Mouse (Mus musculus): ENCODE data around the gene Pabpn1. TPM values are rescaled to one million over a fixed set of nuclear protein-coding genes. Genes with fewer than 3 reads are reported as not detected.

Pabpn1 gene
- 466 and 493 TPM in 2 replicates for total RNA-seq (2017)

DNA sequence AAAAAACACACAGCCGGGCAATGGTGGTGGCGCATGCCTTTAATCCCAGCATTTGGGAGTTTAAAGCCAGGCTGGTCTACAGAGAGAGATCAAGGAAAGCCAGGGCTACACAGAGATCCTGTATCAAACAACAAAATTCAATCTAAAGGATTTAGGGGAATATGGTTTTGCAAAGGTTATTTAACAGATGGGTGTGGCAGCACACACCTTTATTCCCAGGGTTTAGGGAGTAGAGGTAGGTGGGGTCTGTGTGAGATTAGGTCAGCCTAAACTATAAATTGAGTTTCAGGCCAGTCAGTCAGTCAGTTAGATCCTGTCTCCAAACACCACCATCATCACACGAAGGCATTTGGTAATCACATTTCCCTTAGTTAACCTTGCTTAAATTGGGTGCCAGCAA, at the start of gene Pabpn1:
Gene Pabpn1, plus strand, starts transcription at position 301 of the 400 bp plus-strand sequence.
- no peak for ATAC-seq (replicated peaks; ENCODE audit: low read depth, poor library complexity, severe bottlenecking)

DNA sequence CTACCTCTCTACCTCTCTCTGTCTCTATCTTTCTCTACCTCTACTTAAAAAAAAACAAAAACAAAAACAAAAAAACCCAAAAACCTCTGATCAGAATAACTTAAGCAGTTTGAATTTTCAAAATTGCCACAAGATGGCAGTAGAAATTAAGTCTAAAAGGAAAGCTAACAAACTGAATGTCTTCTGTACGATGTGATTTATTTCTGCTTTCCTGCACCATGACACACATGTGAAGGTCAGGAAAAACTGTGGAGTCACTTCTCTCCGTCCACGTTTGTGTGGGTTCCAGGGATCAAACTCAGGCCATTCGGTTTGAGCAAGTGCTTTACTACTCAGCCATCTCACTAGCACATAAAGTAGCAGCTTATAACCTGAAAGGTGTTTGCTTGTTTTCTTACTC, 48.8 kb upstream of the Pabpn1 start:
- ATAC-seq (replicated peaks; ENCODE audit: low read depth, poor library complexity, severe bottlenecking): no peak

DNA sequence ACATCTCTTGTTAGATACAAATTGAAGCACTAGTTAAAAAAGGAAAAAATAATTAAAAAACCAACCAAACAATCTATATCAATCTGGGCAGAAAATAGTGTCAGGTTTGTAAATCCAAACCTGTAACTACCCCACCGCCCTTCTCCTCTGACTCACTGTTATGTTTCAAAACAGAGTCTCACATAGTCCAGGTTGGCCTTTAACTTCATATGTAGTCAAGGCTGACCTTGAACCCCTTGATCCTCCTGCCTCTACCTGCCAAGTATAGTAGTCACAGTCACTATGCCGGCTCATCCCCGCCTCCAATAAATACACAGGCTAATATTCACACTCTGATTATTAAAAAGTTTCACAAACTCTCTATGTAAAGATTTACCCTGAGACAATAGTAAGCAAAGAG, 36.6 kb upstream of the Pabpn1 start:
- ATAC-seq (replicated peaks; ENCODE audit: low read depth, poor library complexity, severe bottlenecking): no peak

DNA sequence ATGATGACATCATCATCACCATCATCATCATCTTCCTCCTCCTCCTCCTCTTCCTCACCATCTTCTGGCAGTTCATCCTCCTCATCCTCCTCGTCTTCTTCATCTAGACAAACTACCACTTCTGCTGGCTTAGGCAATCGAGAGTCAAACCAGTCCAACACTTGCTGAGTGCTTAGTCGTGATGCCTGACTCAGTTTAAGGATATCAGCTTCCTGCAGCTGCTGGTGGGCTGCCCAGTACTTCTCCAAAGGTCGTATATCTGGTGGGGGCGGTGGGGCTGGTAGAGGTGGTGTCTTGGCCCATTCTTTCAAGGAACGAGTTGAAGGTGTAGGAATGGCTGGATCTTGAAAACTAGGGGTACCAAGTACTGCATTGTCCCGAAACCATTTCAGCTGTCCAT, 35.6 kb upstream of the Pabpn1 start:
- no peak for ATAC-seq (replicated peaks; ENCODE audit: low read depth, poor library complexity, severe bottlenecking)

DNA sequence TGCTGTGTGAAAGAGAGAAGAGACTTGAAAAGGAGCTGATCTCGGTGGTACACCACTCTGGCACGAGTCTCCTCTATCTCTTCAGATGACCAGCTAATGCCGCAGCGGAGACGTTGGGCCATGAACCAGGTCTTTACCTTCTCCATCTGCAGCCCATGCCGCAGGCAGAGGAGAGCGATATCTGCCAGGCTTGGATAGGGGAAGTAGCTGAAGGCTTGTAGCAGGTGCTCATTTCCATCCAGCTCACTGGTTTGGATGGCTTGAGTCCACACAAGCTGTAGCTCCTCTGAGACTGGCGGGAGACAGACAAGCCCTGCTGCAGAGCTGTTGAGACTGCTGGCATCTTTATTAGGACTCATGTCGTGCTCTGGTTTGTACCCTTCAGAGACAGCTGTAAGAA, 34.4 kb upstream of the Pabpn1 start:
- ATAC-seq (replicated peaks; ENCODE audit: low read depth, poor library complexity, severe bottlenecking): no peak

DNA sequence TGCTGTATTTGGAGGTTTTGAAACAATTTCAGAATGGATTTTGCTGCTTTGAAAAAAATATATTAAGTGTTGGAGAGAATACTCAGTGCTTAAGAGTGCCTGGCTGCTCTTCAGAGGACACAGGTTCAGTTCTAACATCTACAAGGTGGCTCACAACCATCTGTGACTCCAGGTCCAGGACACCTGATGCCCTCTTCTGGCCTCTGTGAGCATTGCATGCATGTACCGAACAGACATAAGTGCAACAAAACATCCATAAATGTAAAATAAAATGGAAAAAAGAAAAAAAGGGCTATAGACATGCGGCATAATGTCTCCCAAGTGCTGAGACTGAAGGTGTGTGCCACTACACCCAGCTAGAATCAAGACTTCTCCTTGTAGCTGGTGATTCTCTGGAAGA, 31.8 kb upstream of the Pabpn1 start:
- no peak for ATAC-seq (replicated peaks; ENCODE audit: low read depth, poor library complexity, severe bottlenecking)

DNA sequence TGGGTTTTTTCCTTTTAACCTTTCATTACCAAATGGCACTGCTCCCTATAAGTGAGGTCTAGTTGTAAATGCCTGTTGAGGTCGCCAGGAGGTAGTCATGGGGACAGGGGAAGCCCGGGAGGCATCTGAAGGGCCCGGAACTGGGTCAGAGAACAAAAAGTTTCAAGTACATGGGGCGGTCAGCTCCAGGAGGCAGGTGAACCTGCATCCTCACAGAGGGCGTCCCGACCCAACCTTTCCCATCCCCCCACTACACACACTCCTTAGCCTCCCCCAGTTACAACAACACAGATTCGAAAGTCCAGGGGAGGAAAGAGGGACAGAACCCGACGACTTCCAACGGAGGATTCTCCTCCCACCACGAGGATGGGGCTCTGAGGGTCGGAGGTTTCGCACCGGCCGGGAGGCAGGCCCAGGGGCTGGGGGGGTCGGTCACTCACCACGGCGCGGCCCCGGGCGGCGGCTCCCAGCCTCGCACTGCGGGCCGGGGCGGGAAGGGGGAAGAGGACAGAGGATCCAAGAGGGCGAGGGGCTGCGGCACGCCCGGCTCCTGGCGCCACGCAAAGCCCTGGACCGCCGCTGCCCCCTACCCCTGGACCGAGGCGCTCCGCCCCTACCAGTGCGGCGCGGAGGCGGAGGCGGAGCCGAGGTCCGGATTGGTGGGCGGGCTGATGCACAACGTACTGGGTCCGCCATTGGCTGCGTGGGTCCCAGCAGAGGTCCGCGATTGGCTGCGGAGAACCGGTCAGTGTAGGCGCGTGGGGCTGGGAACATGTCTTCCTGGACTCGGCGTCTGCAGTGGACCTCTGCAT, 28.6 kb upstream of the Pabpn1 start:
- peak; percentile 96 for ATAC-seq (replicated peaks; ENCODE audit: low read depth, poor library complexity, severe bottlenecking)

DNA sequence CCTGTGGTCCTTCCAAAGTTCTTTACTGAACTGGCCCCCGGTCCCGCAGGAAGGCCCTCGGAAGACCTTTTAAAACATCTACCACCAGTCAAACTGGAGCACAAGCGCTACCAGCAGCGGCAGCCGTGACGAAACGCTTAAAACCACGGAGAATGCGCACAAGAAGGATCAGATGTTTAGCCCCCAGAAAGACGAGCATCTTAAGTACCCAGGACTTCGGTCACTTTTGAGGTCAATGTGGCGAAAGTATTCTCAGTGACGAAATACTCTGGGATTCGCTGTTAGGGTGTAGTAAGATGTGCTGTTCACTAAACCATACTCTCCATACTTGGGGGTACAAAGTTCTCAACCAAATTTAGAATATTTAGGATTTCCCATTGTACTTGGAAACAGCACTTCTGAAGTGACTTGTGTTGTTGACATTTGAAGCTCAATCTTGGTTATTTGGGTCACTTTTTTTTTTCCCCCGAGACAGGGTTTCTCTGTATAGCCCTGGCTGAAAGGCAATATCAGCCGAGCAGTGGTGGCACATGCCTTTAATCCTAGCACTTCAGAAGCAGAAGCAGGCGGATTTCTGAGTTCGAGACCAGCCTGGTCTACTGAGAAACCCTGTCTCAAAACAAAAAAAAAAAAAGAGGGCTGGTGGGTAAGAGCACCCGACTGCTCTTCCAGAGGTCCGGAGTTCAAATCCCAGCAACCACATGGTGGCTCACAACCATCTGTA, 27.8 kb upstream of the Pabpn1 start:
- peak; percentile 46 for ATAC-seq (replicated peaks; ENCODE audit: low read depth, poor library complexity, severe bottlenecking)

DNA sequence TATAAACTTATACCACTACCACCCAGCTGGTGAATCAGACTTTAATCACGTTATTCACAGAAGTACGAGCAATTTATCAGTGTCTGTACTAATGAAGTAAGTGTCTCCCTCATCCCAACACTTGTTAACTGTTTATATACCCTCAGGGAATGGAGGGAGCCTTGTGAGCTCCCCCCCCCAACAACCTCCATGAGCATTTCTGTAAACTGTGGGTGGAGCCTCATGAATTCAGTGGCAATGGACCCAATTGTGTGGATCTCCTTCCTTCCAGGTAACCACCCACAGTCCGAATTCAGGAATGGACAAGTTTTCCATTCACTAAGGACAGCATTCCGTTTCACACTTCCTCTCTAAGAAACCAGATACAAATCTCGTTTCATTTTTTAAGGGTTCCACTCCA, 26.7 kb upstream of the Pabpn1 start:
- ATAC-seq (replicated peaks; ENCODE audit: low read depth, poor library complexity, severe bottlenecking): no peak

DNA sequence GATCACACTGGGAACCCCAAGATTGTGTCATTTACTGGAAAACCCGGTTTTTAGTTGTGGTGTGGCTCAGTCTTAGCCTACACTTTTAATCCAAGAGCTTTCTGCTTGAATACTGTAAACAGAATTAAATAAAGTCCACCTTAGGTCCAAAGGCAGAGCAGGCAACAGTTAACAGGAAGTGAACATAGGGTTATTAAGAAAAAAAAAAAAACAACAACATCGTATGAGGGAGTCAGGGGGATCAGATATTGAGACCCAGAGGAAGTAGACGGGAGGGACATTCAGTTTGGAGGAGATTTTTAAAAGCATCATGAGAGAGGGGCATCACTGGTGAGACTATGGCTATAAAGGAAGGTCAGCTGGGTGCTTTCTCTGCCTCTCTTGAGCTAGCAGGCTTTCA, 26.0 kb upstream of the Pabpn1 start:
- ATAC-seq (replicated peaks; ENCODE audit: low read depth, poor library complexity, severe bottlenecking): no peak

DNA sequence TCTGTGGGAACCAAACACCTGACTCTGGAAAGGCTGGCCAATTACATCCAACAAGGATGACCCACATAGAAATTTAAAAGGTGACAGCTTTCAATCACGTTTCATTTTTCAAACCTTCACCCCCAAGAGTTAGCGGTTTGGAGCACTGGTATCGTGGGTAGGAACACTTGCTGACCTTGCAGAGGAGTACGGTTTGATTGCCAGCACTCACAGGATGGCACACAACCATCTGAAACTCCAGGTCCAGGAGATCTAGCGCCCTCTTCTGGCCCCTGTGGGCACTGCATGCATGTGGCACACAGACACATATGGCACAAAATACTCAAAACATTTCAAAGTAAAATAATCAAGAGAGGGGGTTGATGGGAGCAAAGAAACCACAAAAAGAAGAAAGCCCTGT, 25.4 kb upstream of the Pabpn1 start:
- ATAC-seq (replicated peaks; ENCODE audit: low read depth, poor library complexity, severe bottlenecking): no peak

DNA sequence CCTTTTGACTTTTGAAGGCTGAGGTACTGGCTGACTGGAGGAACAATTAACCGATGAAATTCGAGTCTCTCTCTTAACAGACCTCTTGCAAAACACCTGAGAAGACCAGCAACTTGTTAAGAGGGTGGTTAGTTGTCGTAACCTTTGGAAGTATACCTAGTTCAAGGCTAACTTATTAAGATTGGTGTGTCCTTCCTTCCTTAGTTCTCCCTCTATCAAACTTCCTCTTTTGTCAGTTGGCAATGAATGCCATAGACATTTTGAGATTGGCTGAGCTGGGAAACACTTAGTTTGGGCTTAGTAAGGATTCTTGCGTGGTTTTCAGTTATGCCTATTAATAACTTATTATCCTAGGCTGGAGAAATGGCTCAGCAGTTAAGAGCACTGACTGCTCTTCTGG, 24.3 kb upstream of the Pabpn1 start:
- ATAC-seq (replicated peaks; ENCODE audit: low read depth, poor library complexity, severe bottlenecking): no peak

DNA sequence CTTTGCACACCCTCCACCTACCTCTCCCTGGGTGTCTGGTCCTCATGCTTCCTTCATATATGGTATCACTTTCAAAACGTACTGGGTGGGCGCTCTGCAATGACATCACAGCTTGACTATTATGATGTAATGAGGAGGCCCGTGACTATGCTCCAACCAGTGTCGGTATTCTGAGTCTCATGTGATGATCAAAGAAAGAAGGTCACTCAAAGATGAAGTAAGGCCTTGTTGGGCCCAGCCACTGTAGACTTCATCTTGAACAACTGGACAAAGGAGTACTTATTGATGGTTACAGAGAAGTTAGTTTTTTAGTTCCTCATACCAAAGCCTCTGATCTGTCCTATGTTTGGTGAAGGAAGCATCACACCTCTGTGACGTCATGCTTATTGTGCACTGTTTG, 21.4 kb upstream of the Pabpn1 start, which contains the start of gene Homez:
Gene Homez, minus strand, starts transcription at position 101 of the 400 bp plus-strand sequence.
- no peak for ATAC-seq (replicated peaks; ENCODE audit: low read depth, poor library complexity, severe bottlenecking)

DNA sequence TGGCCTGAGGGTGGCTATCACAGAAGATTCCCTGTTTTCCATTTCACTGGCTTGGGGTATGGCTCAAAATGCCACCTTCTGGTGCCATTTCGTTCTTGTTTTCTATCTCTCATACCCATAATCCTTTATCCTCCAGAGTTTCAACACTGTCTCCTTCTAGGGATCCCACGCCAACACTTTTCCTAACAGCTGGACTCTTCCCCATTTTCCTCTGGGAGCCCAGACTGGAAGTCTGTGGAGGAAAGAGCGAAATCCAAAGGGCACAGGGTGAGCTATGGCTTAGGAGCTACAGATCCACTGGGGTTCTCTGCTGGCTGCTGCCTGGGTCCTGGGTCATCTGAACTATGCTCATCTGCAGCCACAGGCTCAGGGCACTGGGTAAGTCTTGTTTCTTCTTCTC, 18.1 kb upstream of the Pabpn1 start:
- ATAC-seq (replicated peaks; ENCODE audit: low read depth, poor library complexity, severe bottlenecking): no peak

DNA sequence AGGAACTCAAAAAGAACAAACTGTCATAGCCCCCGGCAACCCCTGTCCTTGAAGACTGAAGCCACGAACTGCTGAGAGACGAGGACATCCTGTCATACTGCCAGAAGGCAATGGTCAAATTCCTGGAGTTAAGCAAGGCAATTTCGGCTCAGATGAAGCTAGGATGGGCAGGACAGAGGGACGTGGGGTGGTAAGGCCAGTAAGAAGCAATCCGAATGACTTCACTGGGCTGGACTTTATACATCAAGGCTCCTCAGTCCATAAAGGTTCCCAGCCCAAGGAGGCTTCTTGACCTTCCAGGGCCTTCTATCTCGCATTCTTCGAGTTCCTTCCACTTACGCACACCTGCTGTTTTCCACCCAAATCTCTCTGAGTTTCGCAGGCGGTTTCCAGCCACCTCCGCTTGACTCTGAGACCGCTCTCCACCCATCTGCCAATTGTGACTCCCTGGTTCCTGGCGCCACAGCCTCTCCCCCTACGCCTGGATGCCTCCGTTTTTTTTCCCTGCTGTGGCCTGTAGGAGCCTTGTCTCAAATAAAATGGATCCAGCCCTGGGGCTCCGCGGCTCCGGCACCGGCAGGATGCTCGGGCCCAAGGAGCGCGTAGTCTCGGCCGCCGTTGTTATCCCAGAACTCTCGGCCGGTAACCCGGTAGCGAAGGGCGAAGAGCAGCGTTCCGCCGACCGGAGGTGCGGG, 16.3 kb upstream of the Pabpn1 start:
- 0 out of 2 replicates have a peak, but pooled peaks have one; percentile 16 for ATAC-seq (replicated peaks; ENCODE audit: low read depth, poor library complexity, severe bottlenecking)

DNA sequence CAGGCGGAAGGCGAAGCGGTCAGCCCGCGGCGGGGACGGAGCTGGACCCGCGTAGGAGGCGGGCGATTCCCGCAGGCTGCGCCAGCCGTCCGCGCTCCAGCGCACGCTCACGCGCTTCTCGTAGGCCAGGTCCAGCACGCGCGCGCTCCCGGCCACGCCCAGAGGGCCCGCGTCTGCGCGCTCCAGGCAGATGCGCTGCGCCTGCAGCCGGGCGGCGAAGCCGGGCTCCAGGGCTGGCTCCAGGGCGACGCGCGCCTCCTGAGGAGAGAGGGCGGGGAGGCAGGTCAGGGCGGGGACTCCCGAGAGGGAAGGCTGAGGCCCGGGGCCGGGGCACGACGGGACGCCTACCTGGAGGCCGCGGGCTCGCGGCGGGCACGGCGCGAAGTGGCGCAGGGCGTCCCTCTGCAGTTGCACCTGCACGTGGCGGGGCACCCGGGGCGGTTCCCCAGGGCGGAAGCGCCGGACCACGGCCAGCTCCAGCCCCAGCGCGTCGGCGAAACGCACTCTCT, 15.7 kb upstream of the Pabpn1 start:
- ATAC-seq (replicated peaks; ENCODE audit: low read depth, poor library complexity, severe bottlenecking): peak; percentile 75

DNA sequence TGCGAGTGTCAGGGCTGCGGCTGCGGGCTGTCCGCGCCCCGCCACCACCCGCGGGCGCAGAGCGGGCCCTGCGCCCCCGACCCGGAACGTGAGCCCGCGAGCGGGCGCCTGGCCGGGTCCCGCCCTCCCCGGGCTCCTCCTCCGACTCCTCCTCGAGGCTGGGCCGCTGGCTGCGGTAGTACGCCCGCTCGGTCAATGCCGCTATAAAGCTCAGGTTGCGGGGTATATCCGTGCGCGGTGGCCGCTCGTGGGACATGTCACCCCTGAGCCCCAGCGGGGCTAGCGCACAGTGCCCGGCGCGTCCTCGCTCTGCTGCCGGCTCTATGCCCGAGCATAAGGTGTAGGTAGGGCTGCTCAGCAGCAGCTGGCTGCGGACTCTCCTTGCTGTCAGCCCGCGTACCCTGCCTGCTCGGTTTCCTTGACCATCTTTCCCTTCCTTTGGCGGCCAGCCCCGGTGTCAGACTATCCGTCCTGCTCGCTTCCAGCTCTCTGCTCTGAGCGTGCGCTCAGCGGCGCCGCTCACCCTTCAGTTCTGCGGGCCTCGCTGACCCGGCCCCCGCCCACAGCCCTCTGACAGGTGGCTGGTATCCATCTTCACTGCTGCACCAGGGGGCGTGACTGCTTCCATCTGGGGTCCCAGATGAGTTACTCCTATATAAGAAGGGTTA, 15.1 kb upstream of the Pabpn1 start, which contains the start of gene Ppp1r3e:
Gene Ppp1r3e, minus strand, starts transcription at position 503 of the 668 bp plus-strand sequence.
- ATAC-seq (replicated peaks; ENCODE audit: low read depth, poor library complexity, severe bottlenecking): peak; percentile 75

DNA sequence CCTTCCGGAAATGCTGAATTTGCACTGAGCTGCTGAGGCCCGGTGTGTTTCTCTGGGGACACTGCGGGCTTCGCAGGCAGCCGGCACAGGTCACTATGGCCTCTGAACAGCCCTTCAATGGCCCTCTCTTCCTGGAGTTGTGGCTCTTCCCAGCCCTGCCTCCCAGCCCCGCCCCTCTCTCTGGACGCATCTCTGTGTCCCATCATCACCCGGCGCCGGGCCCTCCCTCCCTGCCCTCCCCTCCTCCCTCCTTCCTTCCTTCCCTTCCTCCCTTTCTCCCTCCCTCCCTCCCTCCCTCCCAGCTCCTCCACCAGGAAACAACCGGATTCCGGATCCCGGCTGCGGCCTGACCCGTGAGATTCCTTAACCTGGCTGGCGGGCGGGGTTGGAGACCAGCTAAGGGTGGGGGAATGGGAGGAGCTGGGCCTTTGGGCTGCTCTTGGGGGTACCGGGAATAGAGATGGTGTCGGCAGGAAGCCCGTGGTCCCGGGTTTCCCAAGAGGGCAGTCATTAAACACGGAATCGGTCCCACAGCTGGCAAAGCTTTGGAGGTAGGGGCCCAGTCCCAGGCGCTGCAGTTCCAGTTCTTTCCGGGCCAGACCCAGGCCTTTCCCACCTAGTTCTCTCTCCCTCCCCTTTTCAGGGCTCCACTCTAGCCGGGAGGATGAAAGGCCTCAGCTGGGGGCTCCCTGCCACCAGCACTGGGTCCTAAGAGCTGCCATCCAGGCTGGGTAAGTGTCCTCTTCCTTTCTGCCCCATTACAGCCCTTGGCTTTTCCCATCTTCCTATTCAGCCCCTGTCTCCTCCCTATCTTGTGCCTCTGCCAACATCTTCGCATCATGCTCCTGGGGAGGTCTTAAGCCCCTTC, 8.9 kb upstream of the Pabpn1 start, which contains the start of the genes Bcl2l2 and Gm20521:
Gene Bcl2l2, plus strand, starts transcription at position 224 of the 868 bp plus-strand sequence.
Gene Gm20521, plus strand, starts transcription at position 288 of the 868 bp plus-strand sequence.
- peak; percentile 97 for ATAC-seq (replicated peaks; ENCODE audit: low read depth, poor library complexity, severe bottlenecking)

All from common myeloid progenitor, adult 5-6 weeks (primary cell).